Mouse (Mus musculus) erythroblast, adult 5-6 weeks (primary cell): Measurements from ENCODE around the gene Hmox1. TPM values are rescaled to one million over a fixed set of nuclear protein-coding genes. Genes with fewer than 3 reads are reported as not detected.

ENCODE experiments used
- total RNA-seq, 2 experiments: library from RNA; stranded (forward) in 1 of 2; stranded (reverse) in 1 of 2; fragments of 150-400 nt in 1 of 2; fragments of 200-764, 138-1000 nt in 1 of 2; gene quantifications; 2 replicates each; pipeline versions ENCODE4 v1.2.3 to v1.2.4; 2015 to 2017; ENCODE audit warnings: low replicate concordance in 2 of 2

Hmox1 gene
- total RNA-seq, 2 experiments from 2014 or later, result 38.8 to 63.7 TPM

Other genes starting within 250 kb of the Hmox1 start
- gene Isx, start 220.4 kb upstream of the Hmox1 start, total RNA-seq (2015; ENCODE audit: low replicate concordance), result not detected in 2 replicates
- gene Isx, start 220.4 kb upstream of the Hmox1 start, total RNA-seq (2017; ENCODE audit: low replicate concordance), result not detected in 2 replicates
- gene Hmgxb4, start 100.3 kb upstream of the Hmox1 start, total RNA-seq (2015; ENCODE audit: low replicate concordance), result 14.8 and 21.1 TPM in 2 replicates
- gene Hmgxb4, start 100.3 kb upstream of the Hmox1 start, total RNA-seq (2017; ENCODE audit: low replicate concordance), result 11.8 and 43.7 TPM in 2 replicates
- 11.7 and 14.8 TPM in 2 replicates for gene Tom1, start 59.9 kb upstream of the Hmox1 start, total RNA-seq (2015; ENCODE audit: low replicate concordance)
- gene Tom1, start 59.9 kb upstream of the Hmox1 start, total RNA-seq (2017; ENCODE audit: low replicate concordance), result 8.1 and 19.8 TPM in 2 replicates
- gene Mcm5, start 15.9 kb downstream of the Hmox1 start, total RNA-seq (2015; ENCODE audit: low replicate concordance), result 29.2 and 33.4 TPM in 2 replicates
- 101 and 103 TPM in 2 replicates for gene Mcm5, start 15.9 kb downstream of the Hmox1 start, total RNA-seq (2017; ENCODE audit: low replicate concordance)
- not detected in 2 replicates for gene Rasd2, start 120.3 kb downstream of the Hmox1 start, total RNA-seq (2015; ENCODE audit: low replicate concordance)
- gene Rasd2, start 120.3 kb downstream of the Hmox1 start, total RNA-seq (2017; ENCODE audit: low replicate concordance), result not detected in 2 replicates